In genomic region chr11:116222740-116223059, GRCm38 (mm10) we compare ENCODE assay signal across 8 mouse cellular contexts. TPM values are rescaled to one million over a fixed set of nuclear protein-coding genes. Genes with fewer than 3 reads are reported as not detected.
DNase-seq lines count a peak whose midpoint lies in the region; ATAC-seq and TF ChIP-seq lines count a peak whose summit lies in the region.

No protein-coding gene starts in this region.

- TF ChIP-seq EP300 in heart, adult 2 months (IDR thresholded peaks at IDR 0.05; ENCODE audit: insufficient read depth, low read depth, low read length) = no peak

- no peak for TF ChIP-seq POLR2A in heart, adult 2 months (IDR thresholded peaks at IDR 0.05; ENCODE audit: insufficient read depth, low read depth, low read length)

- H3K79me2 ChIP-seq in heart, adult 2 months (replicated peaks; ENCODE audit: control insufficient read depth, insufficient read depth, low read length) = no peaks in the 10 kb centered on the region

- peak overlapping the region; percentile 39 for H3K4me2 ChIP-seq in neural tube, embryonic 11.5 days (ENCODE audit: low read depth)
- peak overlapping the region; percentile 43 for H3K4me2 ChIP-seq in liver, embryonic 15.5 days

- no peak overlapping the region; the same call in 1 of the 2 replicates for H3K27ac ChIP-seq in heart, adult 2 months
- H3K27ac ChIP-seq in neural tube, embryonic 11.5 days (ENCODE audit: low read depth, low read length) = no peak overlapping the region
- H3K27ac ChIP-seq in liver, embryonic 15.5 days (replicated peaks) = no peak overlapping the region

- H3K36me3 ChIP-seq in heart, adult 2 months (ENCODE audit: control insufficient read depth, insufficient read depth, low read length) = no peaks in the 10 kb centered on the region
- H3K36me3 ChIP-seq in neural tube, embryonic 11.5 days (ENCODE audit: control insufficient read depth, insufficient read depth, low read length) = no peaks in the 10 kb centered on the region
- no peaks in the 10 kb centered on the region for H3K36me3 ChIP-seq in liver, embryonic 15.5 days (replicated peaks)

- no peak for ATAC-seq in neural tube, embryonic 11.5 days (ENCODE audit: insufficient read depth, low FRiP score, low TSS enrichment)
- ATAC-seq in liver, embryonic 15.5 days (ENCODE audit: insufficient read depth) = no peak

- WGBS in heart, adult 2 months = 24% methylated on average over 23 of the region's 23 CpGs
- WGBS in neural tube, embryonic 11.5 days = 10% methylated on average over 23 of the region's 23 CpGs
- 17% methylated on average over 23 of the region's 23 CpGs for WGBS in liver, embryonic 15.5 days (ENCODE audit: insufficient replicate concordance)

- peaks cover 3% of the 10 kb centered on the region; the same call in 1 of the 2 replicates for H3K9me3 ChIP-seq in neural tube, embryonic 11.5 days (ENCODE audit: control insufficient read depth, low read length)
- no peaks in the 10 kb centered on the region for H3K9me3 ChIP-seq in liver, embryonic 15.5 days (replicated peaks)

- intact Hi-C loops in heart, adult 2 months (cut with DNase I) = no loop called here

- peak overlapping the region; percentile 53 for H3K9ac ChIP-seq in heart, adult 2 months (ENCODE audit: low read depth, low read length)
- peak overlapping the region; percentile 19; the same call in 1 of the 2 replicates for H3K9ac ChIP-seq in neural tube, embryonic 11.5 days (ENCODE audit: low read length)
- no peak overlapping the region for H3K9ac ChIP-seq in liver, embryonic 15.5 days

- peak overlapping the region; percentile 50 for H3K4me3 ChIP-seq in heart, adult 2 months
- peak overlapping the region; percentile 22 for H3K4me3 ChIP-seq in neural tube, embryonic 11.5 days (ENCODE audit: low read depth, low read length)
- H3K4me3 ChIP-seq in liver, embryonic 15.5 days (replicated peaks) = peak overlapping the region; percentile 17; the same call in 1 of the 2 replicates

- no peak for DNase-seq in heart, adult 2 months
- DNase-seq in heart, postnatal 4 days = no peak
- DNase-seq in neural tube, embryonic 11.5 days (ENCODE audit: low spot score) = no peak
- DNase-seq in neural tube, embryonic 10.5 days (ENCODE audit: extremely low spot score, low spot score) = no peak
- no peak for DNase-seq in ovary, postnatal 10 days (ENCODE audit: low spot score)
- no peak for DNase-seq in T-cell, adult 2 months (ENCODE audit: low spot score)
- DNase-seq in frontal cortex, postnatal 25 days (ENCODE audit: low spot score in 2 of 2) = no peak

- no peaks in the 10 kb centered on the region for H3K27me3 ChIP-seq in heart, adult 2 months (ENCODE audit: control insufficient read depth, insufficient read depth, low read length)
- peaks cover 34% of the 10 kb centered on the region for H3K27me3 ChIP-seq in neural tube, embryonic 11.5 days (ENCODE audit: control insufficient read depth, insufficient read depth, low read length)
- H3K27me3 ChIP-seq in liver, embryonic 15.5 days = peaks cover 59% of the 10 kb centered on the region

- TF ChIP-seq CTCF in heart, adult 2 months (IDR thresholded peaks at IDR 0.05) = no peak

- peaks cover 18% of the 10 kb centered on the region for H3K4me1 ChIP-seq in heart, adult 2 months (ENCODE audit: control insufficient read depth, insufficient read depth, low read length)
- H3K4me1 ChIP-seq in neural tube, embryonic 11.5 days (ENCODE audit: control insufficient read depth, insufficient read depth, low read length) = peaks cover 2% of the 10 kb centered on the region; the same call in 1 of the 2 replicates
- peaks cover 24% of the 10 kb centered on the region for H3K4me1 ChIP-seq in liver, embryonic 15.5 days (replicated peaks)

RNA-seq across cellular contexts. Expression of gene Evpl, which starts 15.2 kb away (rescaled TPM):
- total RNA-seq in heart, adult 2 months (2021) = under 1 TPM; 0.39 to 0.50 TPM
- polyA plus RNA-seq in heart, adult 2 months (2012; rRNA removed) = 0.15 and 0.29 TPM in 2 replicates
- total RNA-seq in heart, postnatal 4 days (2021) = 1 to 10 TPM; 1.2 to 1.6 TPM
- 0.90 and 0.93 TPM in 2 replicates for polyA plus RNA-seq in neural tube, embryonic 11.5 days (2014; fragmentation: Nextera tagmentation; extraction: Ambion mirVana)
- polyA plus RNA-seq in liver, embryonic 15.5 days (2015; fragmentation: Nextera tagmentation; extraction: Ambion mirVana) = 0.08 and 0.12 TPM in 2 replicates

RNA-seq across cellular contexts. Expression of gene Acox1, which starts 23.9 kb away (rescaled TPM):
- total RNA-seq in heart, adult 2 months (2021) = 100 to 1,000 TPM; 159 to 195 TPM
- polyA plus RNA-seq in heart, adult 2 months (2012; rRNA removed) = 134 and 205 TPM in 2 replicates
- 10 to 100 TPM; 70.3 to 73.3 TPM for total RNA-seq in heart, postnatal 4 days (2021)
- 33.2 and 34.4 TPM in 2 replicates for polyA plus RNA-seq in neural tube, embryonic 11.5 days (2014; fragmentation: Nextera tagmentation; extraction: Ambion mirVana)
- polyA plus RNA-seq in liver, embryonic 15.5 days (2015; fragmentation: Nextera tagmentation; extraction: Ambion mirVana) = 32.5 and 41.8 TPM in 2 replicates

RNA-seq across cellular contexts. Expression of gene Ten1, which starts 24.0 kb away (rescaled TPM):
- total RNA-seq in heart, adult 2 months (2021) = 10 to 100 TPM in 1 of 2 experiments, 1 to 10 TPM in 1; 9.1 to 12.8 TPM
- polyA plus RNA-seq in heart, adult 2 months (2012; rRNA removed) = 10.2 and 17.0 TPM in 2 replicates
- total RNA-seq in heart, postnatal 4 days (2021) = 10 to 100 TPM; 32.7 to 39.6 TPM
- polyA plus RNA-seq in neural tube, embryonic 11.5 days (2014; fragmentation: Nextera tagmentation; extraction: Ambion mirVana) = 54.9 and 63.6 TPM in 2 replicates
- 27.5 and 33.1 TPM in 2 replicates for polyA plus RNA-seq in liver, embryonic 15.5 days (2015; fragmentation: Nextera tagmentation; extraction: Ambion mirVana)

RNA-seq across cellular contexts. Expression of gene Srp68, which starts 51.3 kb away (rescaled TPM):
- 10 to 100 TPM; 61.5 to 71.2 TPM for total RNA-seq in heart, adult 2 months (2021)
- polyA plus RNA-seq in heart, adult 2 months (2012; rRNA removed) = 40.0 and 50.7 TPM in 2 replicates
- 10 to 100 TPM; 60.5 to 61.7 TPM for total RNA-seq in heart, postnatal 4 days (2021)
- polyA plus RNA-seq in neural tube, embryonic 11.5 days (2014; fragmentation: Nextera tagmentation; extraction: Ambion mirVana) = 83.5 and 87.4 TPM in 2 replicates
- 37.2 and 40.2 TPM in 2 replicates for polyA plus RNA-seq in liver, embryonic 15.5 days (2015; fragmentation: Nextera tagmentation; extraction: Ambion mirVana)

RNA-seq across cellular contexts. Expression of gene Fbf1, which starts 54.7 kb away (rescaled TPM):
- 10 to 100 TPM; 14.8 to 15.0 TPM for total RNA-seq in heart, adult 2 months (2021)
- 11.8 and 17.6 TPM in 2 replicates for polyA plus RNA-seq in heart, adult 2 months (2012; rRNA removed)
- total RNA-seq in heart, postnatal 4 days (2021) = 10 to 100 TPM; 20.2 to 21.5 TPM
- 35.7 and 37.0 TPM in 2 replicates for polyA plus RNA-seq in neural tube, embryonic 11.5 days (2014; fragmentation: Nextera tagmentation; extraction: Ambion mirVana)
- polyA plus RNA-seq in liver, embryonic 15.5 days (2015; fragmentation: Nextera tagmentation; extraction: Ambion mirVana) = 6.1 and 7.5 TPM in 2 replicates
